Mouse (Mus musculus): Measurements from ENCODE around the gene Nfkbie.

DNA sequence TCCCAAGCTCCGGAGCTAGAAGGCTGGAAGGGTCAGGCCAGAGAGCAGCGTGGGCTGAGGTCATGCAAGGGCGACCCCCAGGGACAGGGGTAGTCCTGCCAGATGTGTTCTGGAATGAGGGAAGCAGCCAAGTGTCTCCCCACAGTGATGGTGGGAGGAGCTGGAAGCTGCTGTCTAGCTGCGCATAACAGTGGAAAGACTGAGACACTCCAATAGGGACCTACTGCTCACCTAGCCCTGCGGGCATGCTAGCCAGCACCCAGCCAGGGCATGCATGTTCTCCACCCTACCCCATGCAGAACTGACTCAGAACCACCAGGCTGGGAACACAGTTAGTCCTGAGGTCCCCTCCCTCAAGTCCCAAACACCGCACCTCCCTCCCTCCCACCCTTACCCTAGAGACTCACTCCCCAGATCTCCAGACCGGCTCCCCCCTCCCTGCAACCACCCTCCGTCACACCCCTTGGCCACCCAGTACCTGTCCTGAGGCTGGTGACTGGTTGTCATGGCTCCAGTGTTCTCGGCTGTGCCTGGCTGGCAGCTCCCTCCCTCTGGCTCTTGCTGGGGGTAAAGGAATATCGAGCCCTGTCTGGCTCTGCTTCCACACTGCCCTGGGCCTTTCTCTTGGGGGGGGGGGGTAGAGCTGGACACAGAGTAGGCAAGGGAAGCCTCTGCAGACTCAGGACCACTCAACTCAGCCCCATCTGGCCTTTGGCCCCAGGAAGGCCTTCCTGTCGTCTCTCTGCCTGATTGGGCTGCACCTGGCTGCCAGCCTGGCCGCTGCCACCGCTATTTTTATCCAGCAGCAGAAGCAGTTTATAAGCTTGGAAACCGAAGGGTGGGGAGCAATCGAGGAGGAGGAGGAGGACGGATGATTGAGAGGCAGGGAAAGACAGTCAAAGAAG lies 36.5 kb downstream of the Nfkbie start:
- no peak for TF ChIP-seq POLR2A (IDR thresholded peaks at IDR 0.05; ENCODE audit: low read depth, low read length)
- TF ChIP-seq CTCF (IDR thresholded peaks at IDR 0.05; ENCODE audit: borderline replicate concordance, insufficient read depth, low read length) = no peak

All from embryonic fibroblast, embryonic 13.5 days (primary cell).